Mouse (Mus musculus) MEL (cell line): Measurements from ENCODE around the gene Zbtb7b. TPM values are rescaled to one million over a fixed set of nuclear protein-coding genes. Genes with fewer than 3 reads are reported as not detected.

Experiments
- DNase-seq: peaks from one replicate; pipeline ENCODE4 v3.0.0; 2011; ENCODE audit warnings: low read depth, low spot score
- H3K27ac ChIP-seq: 2 replicates; pipeline ENCODE4 v1.5.1; 2012; ENCODE audit warnings: low read depth, mild to moderate bottlenecking, control low read depth, low read length, moderate library complexity; ENCODE audit not compliant: control insufficient read depth
- H3K27me3 ChIP-seq, 2 experiments: fragments of 150-350 bp in 1 of 2; sonication (generic) in 1 of 2; 2 replicates each; pipeline ENCODE4 v1.6.1; 2012; ENCODE audit warnings: low read length in 2 of 2, mild to moderate bottlenecking in 2 of 2, improper control_type of control experiment in 1 of 2, moderate library complexity in 1 of 2; ENCODE audit not compliant: insufficient read depth in 2 of 2, control insufficient read depth in 1 of 2
- H3K36me3 ChIP-seq, 2 experiments: 2 replicates each; pipeline ENCODE4 v1.6.1; 2012 to 2014; ENCODE audit warnings: low read length in 2 of 2, improper control_type of control experiment in 1 of 2, inconsistent platforms in 1 of 2, mild to moderate bottlenecking in 1 of 2; ENCODE audit not compliant: insufficient read depth in 2 of 2, control insufficient read depth in 1 of 2
- H3K4me1 ChIP-seq, 2 experiments: fragments of 150-350 bp in 1 of 2; sonication (generic) in 1 of 2; 2 replicates each; pipeline ENCODE4 v1.6.1; 2012; ENCODE audit warnings: low read length in 2 of 2, improper control_type of control experiment in 1 of 2, mild to moderate bottlenecking in 1 of 2; ENCODE audit not compliant: insufficient read depth in 2 of 2, control insufficient read depth in 1 of 2
- H3K4me3 ChIP-seq, 2 experiments: fragments of 150-350 bp in 1 of 2; sonication (generic) in 1 of 2; 2 replicates each; pipeline ENCODE4 v1.5.1; 2012; ENCODE audit warnings: low read depth in 2 of 2, low read length in 2 of 2, mild to moderate bottlenecking in 2 of 2, moderate library complexity in 2 of 2, control low read depth in 1 of 2, improper control_type of control experiment in 1 of 2; ENCODE audit not compliant: control insufficient read depth in 1 of 2, insufficient read depth in 1 of 2
- H3K79me2 ChIP-seq: 2 replicates; pipeline ENCODE4 v1.6.1; 2012; ENCODE audit warnings: mild to moderate bottlenecking, low read length, moderate library complexity; ENCODE audit not compliant: control insufficient read depth, poor library complexity, insufficient read depth
- H3K9ac ChIP-seq: 2 replicates; pipeline ENCODE4 v1.6.1; 2012; ENCODE audit warnings: low read depth, mild to moderate bottlenecking, control low read depth, low read length, moderate library complexity; ENCODE audit not compliant: control insufficient read depth, poor library complexity, severe bottlenecking
- H3K9me3 ChIP-seq: fragments of 150-350 bp; sonication (generic); replicated peaks from 2 replicates; pipeline ENCODE4 v1.6.1; 2012; ENCODE audit warnings: mild to moderate bottlenecking, low read length, improper control_type of control experiment, moderate library complexity; ENCODE audit not compliant: insufficient read depth
- CHD1 ChIP-seq: IDR thresholded peaks from 2 replicates; pipeline ENCODE4 v1.6.1; 2012; ENCODE audit warnings: low read depth, mild to moderate bottlenecking, inconsistent platforms, low read length, improper control_type of control experiment
- CHD2 ChIP-seq: IDR thresholded peaks from 2 replicates; pipeline ENCODE4 v1.6.1; 2011; ENCODE audit warnings: low read length, improper control_type of control experiment
- E2F4 ChIP-seq: IDR thresholded peaks from 2 replicates; pipeline ENCODE4 v1.6.1; 2011; ENCODE audit warnings: low read depth, low read length, improper control_type of control experiment, borderline replicate concordance
- ELF1 ChIP-seq: IDR thresholded peaks from 2 replicates; pipeline ENCODE4 v1.6.1; 2014; ENCODE audit warnings: low read depth, mild to moderate bottlenecking, inconsistent platforms, low read length, improper control_type of control experiment, moderate library complexity
- GABPA ChIP-seq: IDR thresholded peaks from 2 replicates; pipeline ENCODE4 v1.6.1; 2012; ENCODE audit warnings: low read depth, mild to moderate bottlenecking, inconsistent platforms, low read length, improper control_type of control experiment, moderate library complexity
- GATA1 ChIP-seq: IDR thresholded peaks from 2 replicates; pipeline ENCODE4 v1.6.1; 2011; ENCODE audit warnings: low read depth, low read length, improper control_type of control experiment
- HCFC1 ChIP-seq: IDR thresholded peaks from 2 replicates; pipeline ENCODE4 v1.6.1; 2012; ENCODE audit warnings: low read depth, mild to moderate bottlenecking, inconsistent platforms, low read length, improper control_type of control experiment, moderate library complexity
- KAT2A ChIP-seq: conservative IDR thresholded peaks from 2 replicates; pipeline ENCODE4 v1.6.1; 2012; ENCODE audit warnings: low read depth, low read length, improper control_type of control experiment, inconsistent platforms
- MXI1 ChIP-seq: IDR thresholded peaks from 2 replicates; pipeline ENCODE4 v1.6.1; 2011; ENCODE audit warnings: mild to moderate bottlenecking, low read depth, low read length, improper control_type of control experiment
- NRF1 ChIP-seq: IDR thresholded peaks from 2 replicates; pipeline ENCODE4 v1.6.1; 2014; ENCODE audit warnings: low read depth, mild to moderate bottlenecking, inconsistent platforms, low read length, improper control_type of control experiment, moderate library complexity; ENCODE audit not compliant: poor library complexity, insufficient read depth, severe bottlenecking
- POLR2AphosphoS5 ChIP-seq: IDR thresholded peaks from 2 replicates; pipeline ENCODE4 v1.6.1; 2012; ENCODE audit warnings: low read depth, borderline replicate concordance, mild to moderate bottlenecking, inconsistent platforms, low read length, moderate library complexity, mixed read lengths
- SMC3 ChIP-seq: IDR thresholded peaks from 2 replicates; pipeline ENCODE4 v1.6.1; 2011; ENCODE audit warnings: low read depth, low read length, improper control_type of control experiment
- TAL1 ChIP-seq: IDR thresholded peaks from 2 replicates; pipeline ENCODE4 v1.6.1; 2012; ENCODE audit warnings: mild to moderate bottlenecking, inconsistent platforms, low read length, moderate library complexity, mixed read lengths
- TBP ChIP-seq: IDR thresholded peaks from 2 replicates; pipeline ENCODE4 v1.8.0; 2011; ENCODE audit warnings: low read depth, low read length, improper control_type of control experiment
- USF1 ChIP-seq: IDR thresholded peaks from 2 replicates; pipeline ENCODE4 v1.6.1; 2014; ENCODE audit warnings: low read depth, mild to moderate bottlenecking, inconsistent platforms, low read length, improper control_type of control experiment, moderate library complexity
- ZC3H11A ChIP-seq: IDR thresholded peaks from 2 replicates; pipeline ENCODE4 v1.6.1; 2012; ENCODE audit warnings: low read depth, mild to moderate bottlenecking, inconsistent platforms, low read length, improper control_type of control experiment
- ZKSCAN1 ChIP-seq: IDR thresholded peaks from 2 replicates; pipeline ENCODE4 v1.6.1; 2012; ENCODE audit warnings: low read depth, mild to moderate bottlenecking, inconsistent platforms, low read length, improper control_type of control experiment, moderate library complexity
- polyA plus RNA-seq, 2 experiments: library from polyadenylated mRNA; stranded (reverse) in 1 of 2; unstranded in 1 of 2; fragments of >175 nt in 1 of 2; fragments of >200 nt in 1 of 2; gene quantifications; 2 replicates each; pipeline versions ENCODE4 v1.2.1 to v1.2.4; 2012; ENCODE audit warnings: low replicate concordance in 2 of 2, low read depth in 1 of 2; ENCODE audit not compliant: insufficient read length in 2 of 2, insufficient read depth in 1 of 2, missing spikeins in 1 of 2
- total RNA-seq: library from RNA; depleted of rRNA; stranded (reverse); fragments of 300-350 nt; gene quantifications from 2 replicates; pipeline ENCODE4 v1.2.3, GENCODE M21; 2012

Gene Zbtb7b
- total and polyA plus RNA-seq, 3 experiments = 8.5 to 20.1 TPM; not detected in 1

GRCm38 (mm10) chr3:89349869-89350501 is 44.6 kb downstream of the Zbtb7b start, which contains the start of gene Adam15 (continued):
- no peak for TF ChIP-seq ELF1
- peak; percentile 54; the same call in 1 of the 2 replicates for TF ChIP-seq HCFC1
- no peak for TF ChIP-seq GATA1
- TF ChIP-seq SMC3 = no peak
- no peak for TF ChIP-seq ZC3H11A
- no peak for TF ChIP-seq CHD1
- no peak for TF ChIP-seq CHD2
- TF ChIP-seq E2F4 = no peak
- TF ChIP-seq GABPA = no peak
- 0 out of 2 replicates have a peak, but pooled peaks have one; percentile 19 for TF ChIP-seq TBP
- peak; percentile 77 for TF ChIP-seq MXI1
- TF ChIP-seq KAT2A = no peak
- TF ChIP-seq ZKSCAN1 = no peak

- Histone ChIP-seq H3K9me3 (no peaks in the 10 kb centered on the region), H3K4me3 (peak overlapping the region; percentile 87 to 88), H3K9ac (peak overlapping the region; percentile 74), H3K27me3 (no peaks in the 10 kb centered on the region), H3K79me2 (peaks cover 3% of the 10 kb centered on the region; the same call in 1 of the 2 replicates), H3K36me3 (peaks cover 0 to 7% of the 10 kb centered on the region in 2 experiments; a peak in 2 of 4 replicates), H3K4me1 (peaks cover 0 to 15% of the 10 kb centered on the region in 2 experiments; a peak in 2 of 4 replicates), H3K27ac (no peak overlapping the region)
- TF ChIP-seq TAL1 = no peak
- TF ChIP-seq NRF1 = peak; percentile 51
- TF ChIP-seq POLR2AphosphoS5 = no peak
- TF ChIP-seq USF1 = no peak
- peak; percentile 61 for DNase-seq
Observed at GRCm38 (mm10) chr3:89348911-89349868, 45.4 kb downstream of the Zbtb7b start.
